Mouse (Mus musculus) MEL (cell line): ENCODE results near the gene Tmem120a. TPM values are rescaled to one million over a fixed set of nuclear protein-coding genes. Genes with fewer than 3 reads are reported as not detected.

Source experiments
- DNase-seq: peaks from one replicate; pipeline ENCODE4 v3.0.0; 2011; ENCODE audit warnings: low read depth, low spot score
- H3K27ac ChIP-seq: 2 replicates; pipeline ENCODE4 v1.5.1; 2012; ENCODE audit warnings: low read depth, mild to moderate bottlenecking, control low read depth, low read length, moderate library complexity; ENCODE audit not compliant: control insufficient read depth
- H3K27me3 ChIP-seq, 2 experiments: fragments of 150-350 bp in 1 of 2; sonication (generic) in 1 of 2; 2 replicates each; pipeline ENCODE4 v1.6.1; 2012; ENCODE audit warnings: low read length in 2 of 2, mild to moderate bottlenecking in 2 of 2, improper control_type of control experiment in 1 of 2, moderate library complexity in 1 of 2; ENCODE audit not compliant: insufficient read depth in 2 of 2, control insufficient read depth in 1 of 2
- H3K36me3 ChIP-seq, 2 experiments: 2 replicates each; pipeline ENCODE4 v1.6.1; 2012 to 2014; ENCODE audit warnings: low read length in 2 of 2, improper control_type of control experiment in 1 of 2, inconsistent platforms in 1 of 2, mild to moderate bottlenecking in 1 of 2; ENCODE audit not compliant: insufficient read depth in 2 of 2, control insufficient read depth in 1 of 2
- H3K4me1 ChIP-seq, 2 experiments: fragments of 150-350 bp in 1 of 2; sonication (generic) in 1 of 2; 2 replicates each; pipeline ENCODE4 v1.6.1; 2012; ENCODE audit warnings: low read length in 2 of 2, improper control_type of control experiment in 1 of 2, mild to moderate bottlenecking in 1 of 2; ENCODE audit not compliant: insufficient read depth in 2 of 2, control insufficient read depth in 1 of 2
- H3K4me3 ChIP-seq, 2 experiments: fragments of 150-350 bp in 1 of 2; sonication (generic) in 1 of 2; 2 replicates each; pipeline ENCODE4 v1.5.1; 2012; ENCODE audit warnings: low read depth in 2 of 2, low read length in 2 of 2, mild to moderate bottlenecking in 2 of 2, moderate library complexity in 2 of 2, control low read depth in 1 of 2, improper control_type of control experiment in 1 of 2; ENCODE audit not compliant: control insufficient read depth in 1 of 2, insufficient read depth in 1 of 2
- H3K79me2 ChIP-seq: 2 replicates; pipeline ENCODE4 v1.6.1; 2012; ENCODE audit warnings: mild to moderate bottlenecking, low read length, moderate library complexity; ENCODE audit not compliant: control insufficient read depth, poor library complexity, insufficient read depth
- H3K9ac ChIP-seq: 2 replicates; pipeline ENCODE4 v1.6.1; 2012; ENCODE audit warnings: low read depth, mild to moderate bottlenecking, control low read depth, low read length, moderate library complexity; ENCODE audit not compliant: control insufficient read depth, poor library complexity, severe bottlenecking
- H3K9me3 ChIP-seq: fragments of 150-350 bp; sonication (generic); replicated peaks from 2 replicates; pipeline ENCODE4 v1.6.1; 2012; ENCODE audit warnings: mild to moderate bottlenecking, low read length, improper control_type of control experiment, moderate library complexity; ENCODE audit not compliant: insufficient read depth
- CHD2 ChIP-seq: IDR thresholded peaks from 2 replicates; pipeline ENCODE4 v1.6.1; 2011; ENCODE audit warnings: low read length, improper control_type of control experiment
- CTCF ChIP-seq, 3 experiments: IDR thresholded peaks in 2 of 3; conservative IDR thresholded peaks in 1 of 3; 2 replicates each; pipeline ENCODE4 v1.5.1; 2011 to 2012; ENCODE audit warnings: low read length in 3 of 3, low read depth in 2 of 3, mild to moderate bottlenecking in 2 of 3, improper control_type of control experiment in 1 of 3, inconsistent platforms in 1 of 3, mixed read lengths in 1 of 3, moderate library complexity in 1 of 3; ENCODE audit not compliant: control insufficient read depth in 1 of 3, insufficient read depth in 1 of 3, poor library complexity in 1 of 3, severe bottlenecking in 1 of 3
- E2F4 ChIP-seq: IDR thresholded peaks from 2 replicates; pipeline ENCODE4 v1.6.1; 2011; ENCODE audit warnings: low read depth, low read length, improper control_type of control experiment, borderline replicate concordance
- MXI1 ChIP-seq: IDR thresholded peaks from 2 replicates; pipeline ENCODE4 v1.6.1; 2011; ENCODE audit warnings: mild to moderate bottlenecking, low read depth, low read length, improper control_type of control experiment
- MYB ChIP-seq: IDR thresholded peaks from 2 replicates; pipeline ENCODE4 v1.6.1; 2011; ENCODE audit warnings: mild to moderate bottlenecking, low read depth, low read length, improper control_type of control experiment
- NELFE ChIP-seq: IDR thresholded peaks from 2 replicates; pipeline ENCODE4 v1.6.1; 2011; ENCODE audit warnings: low read depth, low read length, improper control_type of control experiment
- NRF1 ChIP-seq: IDR thresholded peaks from 2 replicates; pipeline ENCODE4 v1.6.1; 2014; ENCODE audit warnings: low read depth, mild to moderate bottlenecking, inconsistent platforms, low read length, improper control_type of control experiment, moderate library complexity; ENCODE audit not compliant: poor library complexity, insufficient read depth, severe bottlenecking
- POLR2A ChIP-seq, 2 experiments: IDR thresholded peaks; 2 replicates each; pipeline ENCODE4 v1.6.1; 2011 to 2012; ENCODE audit warnings: low read length in 2 of 2, mild to moderate bottlenecking in 2 of 2, control low read depth in 1 of 2, improper control_type of control experiment in 1 of 2, low read depth in 1 of 2, moderate library complexity in 1 of 2; ENCODE audit not compliant: control insufficient read depth in 1 of 2, insufficient read depth in 1 of 2, poor library complexity in 1 of 2
- POLR2AphosphoS5 ChIP-seq: IDR thresholded peaks from 2 replicates; pipeline ENCODE4 v1.6.1; 2012; ENCODE audit warnings: low read depth, borderline replicate concordance, mild to moderate bottlenecking, inconsistent platforms, low read length, moderate library complexity, mixed read lengths
- SIN3A ChIP-seq: IDR thresholded peaks from 2 replicates; pipeline ENCODE4 v1.6.1; 2012; ENCODE audit warnings: low read length, improper control_type of control experiment, inconsistent platforms
- SMC3 ChIP-seq: IDR thresholded peaks from 2 replicates; pipeline ENCODE4 v1.6.1; 2011; ENCODE audit warnings: low read depth, low read length, improper control_type of control experiment
- TAL1 ChIP-seq: IDR thresholded peaks from 2 replicates; pipeline ENCODE4 v1.6.1; 2012; ENCODE audit warnings: mild to moderate bottlenecking, inconsistent platforms, low read length, moderate library complexity, mixed read lengths
- TBP ChIP-seq: IDR thresholded peaks from 2 replicates; pipeline ENCODE4 v1.8.0; 2011; ENCODE audit warnings: low read depth, low read length, improper control_type of control experiment
- TCF12 ChIP-seq: IDR thresholded peaks from 2 replicates; pipeline ENCODE4 v1.6.1; 2014; ENCODE audit warnings: low read depth, mild to moderate bottlenecking, inconsistent platforms, low read length, improper control_type of control experiment, moderate library complexity
- UBTF ChIP-seq: IDR thresholded peaks from 2 replicates; pipeline ENCODE4 v1.6.1; 2012; ENCODE audit warnings: low read depth, mild to moderate bottlenecking, inconsistent platforms, low read length, improper control_type of control experiment, moderate library complexity, borderline replicate concordance; ENCODE audit not compliant: insufficient read depth
- ZC3H11A ChIP-seq: IDR thresholded peaks from 2 replicates; pipeline ENCODE4 v1.6.1; 2012; ENCODE audit warnings: low read depth, mild to moderate bottlenecking, inconsistent platforms, low read length, improper control_type of control experiment
- ZNF384 ChIP-seq: IDR thresholded peaks from 2 replicates; pipeline ENCODE4 v1.6.1; 2012; ENCODE audit warnings: low read depth, mild to moderate bottlenecking, inconsistent platforms, low read length, improper control_type of control experiment
- polyA plus RNA-seq, 2 experiments: library from polyadenylated mRNA; stranded (reverse) in 1 of 2; unstranded in 1 of 2; fragments of >175 nt in 1 of 2; fragments of >200 nt in 1 of 2; gene quantifications; 2 replicates each; pipeline versions ENCODE4 v1.2.1 to v1.2.4; 2012; ENCODE audit warnings: low replicate concordance in 2 of 2, low read depth in 1 of 2; ENCODE audit not compliant: insufficient read length in 2 of 2, insufficient read depth in 1 of 2, missing spikeins in 1 of 2
- total RNA-seq: library from RNA; depleted of rRNA; stranded (reverse); fragments of 300-350 nt; gene quantifications from 2 replicates; pipeline ENCODE4 v1.2.3, GENCODE M21; 2012

Tmem120a gene
- total and polyA plus RNA-seq, 3 experiments, result 19.6 to 38.8 TPM; not detected in 1

- Histone ChIP-seq H3K4me1 (peaks cover under 1 to 7% of the 10 kb centered on the region in 2 experiments; a peak in 2 of 4 replicates), H3K9ac (no peak overlapping the region), H3K27ac (no peak overlapping the region)
- TF ChIP-seq ZNF384, result no peak
- TF ChIP-seq NELFE, result no peak
- TF ChIP-seq POLR2A (IDR thresholded peaks at IDR 0.05; ENCODE audit: control insufficient read depth in 1 of 2, insufficient read depth in 1 of 2, low read depth in 1 of 2, low read length in 2 of 2, poor library complexity in 1 of 2), result no peak
- TF ChIP-seq NRF1, result no peak
- TF ChIP-seq MYB, result no peak
- TF ChIP-seq E2F4, result no peak
- TF ChIP-seq SMC3, result no peak
- TF ChIP-seq CHD2, result no peak
- no peak for TF ChIP-seq TAL1
- no peak for TF ChIP-seq TCF12
- TF ChIP-seq UBTF, result no peak
- no peak for TF ChIP-seq SIN3A
- no peak for TF ChIP-seq TBP
- TF ChIP-seq MXI1, result no peak
- TF ChIP-seq, all 39 proteins: peak for 0
- Histone ChIP-seq H3K36me3 (peaks cover 0 to 2% of the 10 kb centered on the region in 2 experiments; a peak in 1 of 4 replicates), H3K4me3 (no peak overlapping the region), H3K79me2 (no peaks in the 10 kb centered on the region), H3K9me3 (no peaks in the 10 kb centered on the region), H3K27me3 (no peaks in the 10 kb centered on the region)
- no peak for DNase-seq
These were observed 6.0 kb downstream of the Tmem120a start for GRCm38 (mm10) chr5:135738266-135738665.

GRCm38 (mm10) chr5:135737154-135737553 is 7.1 kb downstream of the Tmem120a start:
- Histone ChIP-seq H3K27me3 (no peaks in the 10 kb centered on the region), H3K36me3 (peaks cover 0 to 2% of the 10 kb centered on the region in 2 experiments; a peak in 1 of 4 replicates), H3K27ac (no peak overlapping the region), H3K4me3 (no peak overlapping the region), H3K4me1 (0 out of 4 replicates have a peak, but pooled peaks cover 0 to 3% of the 10 kb centered on the region in 2 experiments), H3K9me3 (no peaks in the 10 kb centered on the region), H3K79me2 (no peaks in the 10 kb centered on the region), H3K9ac (no peak overlapping the region)
- TF ChIP-seq ZC3H11A (no peak), CTCF (IDR thresholded peaks at IDR 0.05 in 2 of 3, conservative IDR thresholded peaks at IDR 0.05 in 1 of 3; ENCODE audit: control insufficient read depth in 1 of 3, insufficient read depth in 1 of 3, low read depth in 2 of 3, low read length in 3 of 3, poor library complexity in 1 of 3, severe bottlenecking in 1 of 3) (peak; percentile 48 to 66 (median 66)), SMC3 (peak; percentile 28), POLR2AphosphoS5 (no peak)
- peak; percentile 33 for DNase-seq
